Mouse (Mus musculus) central nervous system, embryonic 14 days (tissue): Measurements from ENCODE around the gene Col4a1. TPM values are rescaled to one million over a fixed set of nuclear protein-coding genes. Genes with fewer than 3 reads are reported as not detected.

Source experiments
- polyA plus RNA-seq: library from polyadenylated mRNA; depleted of rRNA; stranded (reverse); fragments of >200 nt; gene quantifications from 2 replicates; pipeline ENCODE4 v1.2.3, GENCODE M21; 2012; rRNA removed

The Col4a1 gene
- polyA plus RNA-seq: 114 and 141 TPM in 2 replicates

GRCm38 (mm10) chr8:11312349-11313175 is at the start of gene Col4a1, which contains the start of gene Col4a2:
TSS of gene Col4a1 (minus strand) at chr8:11312826.
TSS of gene Col4a2 (plus strand) at chr8:11312805.

Other genes with a start within 250 kb of the Col4a1 start
- 47.4 and 63.1 TPM in 2 replicates for gene Col4a2, start within 50 bp of the Col4a1 start, polyA plus RNA-seq
- gene Rab20, start 165.9 kb upstream of the Col4a1 start, polyA plus RNA-seq: 1.1 and 1.8 TPM in 2 replicates
- 129 and 138 TPM in 2 replicates for gene Naxd, start 184.7 kb upstream of the Col4a1 start, polyA plus RNA-seq
- 53.1 and 57.7 TPM in 2 replicates for gene Cars2, start 238.0 kb upstream of the Col4a1 start, polyA plus RNA-seq
- gene Ing1, start 242.7 kb upstream of the Col4a1 start, polyA plus RNA-seq: 78.6 and 91.9 TPM in 2 replicates